Mouse (Mus musculus) heart, adult 2 months (tissue): ENCODE data around the gene St3gal5.

ENCODE experiments used
- CTCF ChIP-seq: fragments of 200-600 bp; IDR thresholded peaks from 2 replicates; pipeline ENCODE4 v1.8.1; 2022; ENCODE audit warnings: antibody characterized with exemption, mild to moderate bottlenecking, moderate library complexity
- EP300 ChIP-seq: fragments of 200-500 bp; IDR thresholded peaks from 2 replicates; pipeline ENCODE4 v1.6.1; 2011; ENCODE audit warnings: low read depth, low read length, control low read depth; ENCODE audit not compliant: insufficient read depth
- POLR2A ChIP-seq: fragments of 200-500 bp; IDR thresholded peaks from 2 replicates; pipeline ENCODE4 v1.6.1; 2011; ENCODE audit warnings: mild to moderate bottlenecking, low read depth, low read length, control low read depth; ENCODE audit not compliant: insufficient read depth

DNA sequence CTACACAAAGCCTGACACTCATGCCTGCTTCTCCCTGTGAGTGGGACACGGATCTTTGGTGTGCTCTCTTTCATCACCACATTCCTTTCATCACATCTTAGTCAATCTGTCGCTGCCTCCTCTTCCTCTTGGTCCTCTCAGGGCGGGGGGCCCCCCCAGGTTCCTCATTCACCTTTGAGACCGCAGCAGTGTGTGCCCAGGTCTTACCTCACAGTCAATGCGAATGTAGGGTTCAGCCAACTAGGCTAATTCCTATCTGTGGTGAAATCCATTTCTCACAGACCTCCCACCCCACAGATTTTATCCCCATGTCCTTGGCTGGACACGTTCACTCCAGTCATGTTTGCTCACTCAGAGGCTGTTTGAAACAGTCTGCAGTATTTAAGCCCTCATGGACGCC is 17.5 kb downstream of the St3gal5 start:
- TF ChIP-seq CTCF, result no peak
- TF ChIP-seq EP300, result no peak
- TF ChIP-seq POLR2A, result no peak
